Mouse (Mus musculus) hematopoietic stem cell, adult 5-6 weeks (primary cell): ENCODE measurements around the gene Csmd2. TPM values are rescaled to one million over a fixed set of nuclear protein-coding genes. Genes with fewer than 3 reads are reported as not detected.

ENCODE experiments used
- ATAC-seq, 2 experiments: fragments of 125-278 bp in 1 of 2; replicated peaks in 1 of 2; 2 replicates each; pipeline ENCODE4 v1.8.0; 2016 to 2017; ENCODE audit warnings: inconsistent platforms in 2 of 2, mild to moderate bottlenecking in 2 of 2, moderate number of reproducible peaks in 2 of 2, low read depth in 1 of 2, moderate TSS enrichment in 1 of 2; ENCODE audit not compliant: low FRiP score in 2 of 2, poor library complexity in 2 of 2, severe bottlenecking in 2 of 2, insufficient read depth in 1 of 2, low TSS enrichment in 1 of 2
- total RNA-seq: library from RNA; stranded (forward); fragments of 172-1452, 232-1000 nt; gene quantifications from 2 replicates; pipeline ENCODE4 v1.2.3, GENCODE M21; 2017

Csmd2 gene
- total RNA-seq, 1 experiment from 2014 or later = not detected

- ATAC-seq = no peak
These were observed 276.8 kb downstream of the Csmd2 start for GRCm38 (mm10) chr4:128264491-128264890.

- no peak for ATAC-seq
These were observed 277.7 kb downstream of the Csmd2 start for GRCm38 (mm10) chr4:128265341-128265740.

- ATAC-seq = no peak
These were observed 281.7 kb downstream of the Csmd2 start for GRCm38 (mm10) chr4:128269261-128269875.

GRCm38 (mm10) chr4:128270177-128270576, 282.5 kb downstream of the Csmd2 start:
- ATAC-seq = no peak

GRCm38 (mm10) chr4:128270931-128271330, 283.3 kb downstream of the Csmd2 start:
- ATAC-seq = no peak

- no peak for ATAC-seq
These were observed 284.8 kb downstream of the Csmd2 start for GRCm38 (mm10) chr4:128272501-128272900.

- ATAC-seq = no peak
These were observed 285.5 kb downstream of the Csmd2 start for GRCm38 (mm10) chr4:128273146-128273545.

- no peak for ATAC-seq
These were observed 287.5 kb downstream of the Csmd2 start for GRCm38 (mm10) chr4:128275116-128275515.

GRCm38 (mm10) chr4:128275586-128275985, 287.9 kb downstream of the Csmd2 start:
- ATAC-seq = no peak

GRCm38 (mm10) chr4:128285009-128285408, 297.4 kb downstream of the Csmd2 start:
- ATAC-seq = no peak

GRCm38 (mm10) chr4:128288095-128288494, 300.4 kb downstream of the Csmd2 start:
- no peak for ATAC-seq

- no peak for ATAC-seq
These were observed 316.4 kb downstream of the Csmd2 start for GRCm38 (mm10) chr4:128304049-128304448.

- no peak for ATAC-seq
These were observed 318.4 kb downstream of the Csmd2 start for GRCm38 (mm10) chr4:128306011-128306410.

GRCm38 (mm10) chr4:128315328-128315727, 327.7 kb downstream of the Csmd2 start:
- no peak for ATAC-seq

GRCm38 (mm10) chr4:128317951-128318350, 330.3 kb downstream of the Csmd2 start:
- ATAC-seq = no peak

- ATAC-seq = no peak
These were observed 337.9 kb downstream of the Csmd2 start for GRCm38 (mm10) chr4:128325511-128325910.

GRCm38 (mm10) chr4:128326755-128327154, 339.1 kb downstream of the Csmd2 start:
- no peak for ATAC-seq

- no peak for ATAC-seq
These were observed 339.8 kb downstream of the Csmd2 start for GRCm38 (mm10) chr4:128327421-128327820.

- ATAC-seq = no peak
These were observed 342.9 kb downstream of the Csmd2 start for GRCm38 (mm10) chr4:128330519-128330918.
